Mouse (Mus musculus): ENCODE results near the gene Snrnp27. TPM values are rescaled to one million over a fixed set of nuclear protein-coding genes. Genes with fewer than 3 reads are reported as not detected.

Snrnp27 gene
- polyA plus RNA-seq, 1 experiment from 2014 or later, result 120 TPM

DNA sequence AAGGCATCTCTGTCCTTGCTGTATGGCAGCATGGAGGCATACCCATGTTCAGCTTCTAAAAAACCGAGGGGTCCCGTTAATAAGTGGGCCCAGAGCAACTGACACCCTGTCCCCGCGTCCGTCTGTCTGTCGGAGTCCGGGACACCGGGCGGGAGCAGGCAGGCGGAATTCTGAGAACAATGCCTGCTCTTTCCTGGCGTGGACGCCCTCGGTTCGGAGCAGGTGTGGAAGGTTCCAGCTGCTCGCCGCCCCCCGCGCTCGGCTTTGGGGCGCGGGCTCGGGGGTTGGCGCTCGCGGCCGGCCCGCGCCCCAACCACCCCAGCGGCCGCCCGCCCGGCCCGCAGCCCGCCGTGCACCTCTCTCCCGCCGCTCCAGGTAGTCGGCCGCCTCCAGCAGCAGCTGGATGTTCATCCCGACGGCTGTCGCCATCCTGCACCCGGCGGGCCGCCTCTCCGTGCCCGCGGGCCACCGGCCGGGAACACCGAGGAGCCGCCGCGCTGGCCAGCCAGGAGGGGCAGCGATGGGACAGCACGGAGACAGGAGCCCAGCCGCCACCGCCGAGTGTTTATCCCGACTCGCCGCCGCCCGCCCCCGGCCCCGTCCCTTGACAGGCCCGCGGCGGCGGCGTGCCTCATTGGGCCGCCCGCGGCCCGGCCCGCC, 15.6 kb downstream of the Snrnp27 start, which contains the start of gene Mxd1:
Gene Mxd1, minus strand, starts transcription at position 582 of the 660 bp plus-strand sequence.
- H3K36me3 ChIP-seq (ENCODE audit: insufficient read depth, low read length), result peaks cover 20% of the 10 kb centered on the region
- no peaks in the 10 kb centered on the region for H3K9me3 ChIP-seq (replicated peaks; ENCODE audit: low read length)
- ATAC-seq (replicated peaks; ENCODE audit: low FRiP score, low read depth), result no peak
- H3K4me3 ChIP-seq (replicated peaks; ENCODE audit: low read depth, low read length), result peak within 1 kb of the TSS; percentile 96
- no peak for TF ChIP-seq CTCF (IDR thresholded peaks at IDR 0.05; ENCODE audit: low read depth)
- under 1% methylated on average over 46 of the region's 76 CpGs for WGBS
- DNase-seq (ENCODE audit: low spot score), result no peak
- peak within 1 kb of the TSS; percentile 67 for H3K27ac ChIP-seq
- peak within 1 kb of the TSS; percentile 90 for H3K9ac ChIP-seq (ENCODE audit: low read depth, low read length)
- H3K4me1 ChIP-seq (replicated peaks; ENCODE audit: insufficient read depth, low read length), result peaks cover 11% of the 10 kb centered on the region; the same call in 1 of the 2 replicates
- peak within 1 kb of the TSS; percentile 90 for H3K4me2 ChIP-seq (ENCODE audit: low read length)
- no peaks in the 10 kb centered on the region for H3K27me3 ChIP-seq (ENCODE audit: insufficient read depth, low read length)

GRCm38 (mm10) chr6:86667061-86667460, 17.3 kb downstream of the Snrnp27 start:
- Histone ChIP-seq H3K4me2 (ENCODE audit: low read length) (no peak overlapping the region), H3K9ac (ENCODE audit: low read depth, low read length) (no peak overlapping the region), H3K36me3 (ENCODE audit: insufficient read depth, low read length) (peaks cover 16% of the 10 kb centered on the region), H3K4me1 (replicated peaks; ENCODE audit: insufficient read depth, low read length) (peaks cover 11% of the 10 kb centered on the region; the same call in 1 of the 2 replicates), H3K27ac (no peak overlapping the region), H3K4me3 (replicated peaks; ENCODE audit: low read depth, low read length) (no peak overlapping the region), H3K9me3 (replicated peaks; ENCODE audit: low read length) (no peaks in the 10 kb centered on the region), H3K27me3 (ENCODE audit: insufficient read depth, low read length) (no peaks in the 10 kb centered on the region)
- 88% methylated on average over 10 of the region's 10 CpGs for WGBS
- DNase-seq (ENCODE audit: low spot score) (no peak), ATAC-seq (replicated peaks; ENCODE audit: low FRiP score, low read depth) (no peak)
- no peak for TF ChIP-seq CTCF (IDR thresholded peaks at IDR 0.05; ENCODE audit: low read depth)

GRCm38 (mm10) chr6:86665560-86666307, 18.6 kb downstream of the Snrnp27 start:
- Histone ChIP-seq H3K9ac (ENCODE audit: low read depth, low read length) (no peak overlapping the region), H3K9me3 (replicated peaks; ENCODE audit: low read length) (no peaks in the 10 kb centered on the region), H3K27ac (no peak overlapping the region), H3K27me3 (ENCODE audit: insufficient read depth, low read length) (no peaks in the 10 kb centered on the region), H3K4me2 (ENCODE audit: low read length) (peak overlapping the region; percentile 7; the same call in 1 of the 2 replicates), H3K4me3 (replicated peaks; ENCODE audit: low read depth, low read length) (no peak overlapping the region), H3K4me1 (replicated peaks; ENCODE audit: insufficient read depth, low read length) (peaks cover 11% of the 10 kb centered on the region; the same call in 1 of the 2 replicates), H3K36me3 (ENCODE audit: insufficient read depth, low read length) (peaks cover 12% of the 10 kb centered on the region)
- ATAC-seq (replicated peaks; ENCODE audit: low FRiP score, low read depth) (no peak), DNase-seq (ENCODE audit: low spot score) (no peak)
- WGBS, result 57% methylated on average over 17 of the region's 17 CpGs
- TF ChIP-seq CTCF (IDR thresholded peaks at IDR 0.05; ENCODE audit: low read depth), result no peak

DNA sequence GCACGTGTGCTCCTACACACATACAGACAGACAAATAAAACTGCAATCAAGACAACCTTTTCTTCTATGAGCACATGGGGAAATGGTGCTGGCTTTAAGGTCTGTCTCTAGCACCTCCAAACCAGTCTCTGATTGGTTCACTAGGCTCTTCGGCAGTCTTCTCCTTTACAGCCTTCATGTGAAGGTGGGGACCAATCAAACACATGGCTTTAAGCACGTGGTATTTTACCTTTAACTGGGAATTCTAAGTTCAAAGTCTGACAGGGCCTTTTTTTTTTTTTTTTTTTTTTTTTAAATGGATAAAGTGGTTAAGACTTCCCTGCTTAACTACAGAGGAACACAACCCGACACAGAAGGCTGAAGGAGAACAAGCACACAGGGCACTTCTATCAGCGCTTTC, 19.2 kb downstream of the Snrnp27 start:
- TF ChIP-seq CTCF (IDR thresholded peaks at IDR 0.05; ENCODE audit: low read depth), result no peak
- Histone ChIP-seq H3K36me3 (ENCODE audit: insufficient read depth, low read length) (peaks cover 12% of the 10 kb centered on the region), H3K4me1 (replicated peaks; ENCODE audit: insufficient read depth, low read length) (peaks cover 11% of the 10 kb centered on the region; the same call in 1 of the 2 replicates), H3K9ac (ENCODE audit: low read depth, low read length) (no peak overlapping the region), H3K27ac (no peak overlapping the region), H3K9me3 (replicated peaks; ENCODE audit: low read length) (no peaks in the 10 kb centered on the region), H3K4me3 (replicated peaks; ENCODE audit: low read depth, low read length) (no peak overlapping the region), H3K27me3 (ENCODE audit: insufficient read depth, low read length) (no peaks in the 10 kb centered on the region), H3K4me2 (ENCODE audit: low read length) (no peak overlapping the region)
- 80% methylated on average over 5 of the region's 5 CpGs for WGBS
- ATAC-seq (replicated peaks; ENCODE audit: low FRiP score, low read depth) (no peak), DNase-seq (ENCODE audit: low spot score) (no peak)

GRCm38 (mm10) chr6:86660161-86660877, 24.0 kb downstream of the Snrnp27 start:
- no peak for TF ChIP-seq CTCF (IDR thresholded peaks at IDR 0.05; ENCODE audit: low read depth)
- WGBS, result 64% methylated on average over 9 of the region's 9 CpGs
- no peak for ATAC-seq (replicated peaks; ENCODE audit: low FRiP score, low read depth)
- Histone ChIP-seq H3K9ac (ENCODE audit: low read depth, low read length) (no peak overlapping the region), H3K27ac (no peak overlapping the region), H3K4me2 (ENCODE audit: low read length) (no peak overlapping the region), H3K27me3 (ENCODE audit: insufficient read depth, low read length) (no peaks in the 10 kb centered on the region), H3K36me3 (ENCODE audit: insufficient read depth, low read length) (peaks cover 18% of the 10 kb centered on the region; the same call in 1 of the 2 replicates), H3K4me1 (replicated peaks; ENCODE audit: insufficient read depth, low read length) (no peaks in the 10 kb centered on the region), H3K9me3 (replicated peaks; ENCODE audit: low read length) (no peaks in the 10 kb centered on the region), H3K4me3 (replicated peaks; ENCODE audit: low read depth, low read length) (no peak overlapping the region)
- no peak for DNase-seq (ENCODE audit: low spot score)

- DNase-seq (ENCODE audit: low spot score) (no peak), ATAC-seq (replicated peaks; ENCODE audit: low FRiP score, low read depth) (no peak)
- no peak overlapping the region for H3K4me3 ChIP-seq (replicated peaks; ENCODE audit: low read depth, low read length)
- H3K4me1 ChIP-seq (replicated peaks; ENCODE audit: insufficient read depth, low read length), result no peaks in the 10 kb centered on the region
- no peak overlapping the region for H3K9ac ChIP-seq (ENCODE audit: low read depth, low read length)
- WGBS, result 87% methylated on average over 3 of the region's 3 CpGs
- no peaks in the 10 kb centered on the region for H3K27me3 ChIP-seq (ENCODE audit: insufficient read depth, low read length)
- H3K9me3 ChIP-seq (replicated peaks; ENCODE audit: low read length), result no peaks in the 10 kb centered on the region
- no peak overlapping the region for H3K4me2 ChIP-seq (ENCODE audit: low read length)
- no peak overlapping the region for H3K27ac ChIP-seq
- TF ChIP-seq CTCF (IDR thresholded peaks at IDR 0.05; ENCODE audit: low read depth), result no peak
- peaks cover 18% of the 10 kb centered on the region; the same call in 1 of the 2 replicates for H3K36me3 ChIP-seq (ENCODE audit: insufficient read depth, low read length)
These were observed 25.8 kb downstream of the Snrnp27 start for GRCm38 (mm10) chr6:86658501-86658900.

Measured in kidney, postnatal 0 days (tissue).